Mouse (Mus musculus): ENCODE measurements around the gene Csf2. TPM values are rescaled to one million over a fixed set of nuclear protein-coding genes. Genes with fewer than 3 reads are reported as not detected.

Gene Csf2
- total and polyA plus RNA-seq, 3 experiments, result 0.79 to 2.4 (median 1.9) TPM

DNA sequence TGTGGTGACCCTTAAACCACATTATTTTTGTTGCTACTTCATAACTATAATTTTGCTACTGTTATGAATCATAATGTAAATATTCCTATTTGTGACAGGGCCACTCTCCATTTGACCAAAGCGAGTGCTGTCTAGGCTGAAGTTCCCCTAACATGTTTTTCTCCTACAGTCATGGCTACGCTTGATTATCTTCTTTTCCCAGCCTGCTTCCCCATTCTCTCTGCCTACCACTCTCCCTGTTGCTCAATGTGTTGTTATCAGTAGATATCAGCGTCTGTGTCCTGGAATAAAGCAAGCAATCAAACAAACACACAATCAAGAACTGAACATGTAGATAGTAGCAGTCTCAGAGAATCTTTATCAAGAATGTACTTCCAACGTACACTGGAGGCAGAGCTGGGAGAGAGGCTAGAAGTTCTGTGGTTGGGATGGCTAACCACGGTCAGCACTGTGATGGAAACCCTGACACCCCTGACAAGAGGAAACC is 48.1 kb downstream of the Csf2 start:
- in situ Hi-C loops (cut with MboI; ENCODE audit: low pct_ligation_motif_present, low pct_unique_long_range_greater_than_20kb, low sequenced_read_pairs) (no loop called here), dilution Hi-C loops (cut with MboI; ENCODE audit: extremely low pct_ligation_motif_present, extremely low pct_unique_long_range_greater_than_20kb, low sequenced_read_pairs) (no loop called here)
- H3K4me3 ChIP-seq (replicated peaks in 1 of 3; ENCODE audit: low read depth in 2 of 3, low read length in 2 of 3, poor library complexity in 1 of 3), result no peak overlapping the region
- peak overlapping the region; percentile 74 for H3K4me2 ChIP-seq (ENCODE audit: insufficient read depth, low read depth, poor library complexity, severe bottlenecking)
- TF ChIP-seq ZKSCAN1 (IDR thresholded peaks at IDR 0.05; ENCODE audit: borderline replicate concordance, low read depth, low read length) (no peak), JUND (conservative IDR thresholded peaks at IDR 0.05; ENCODE audit: low read depth, low read length) (peak; percentile 84; the same call in 1 of the 2 replicates), TCF12 (IDR thresholded peaks at IDR 0.05; ENCODE audit: low read depth, low read length) (no peak), RCOR1 (conservative IDR thresholded peaks at IDR 0.05; ENCODE audit: low read depth, low read length) (no peak), POLR2AphosphoS2 (IDR thresholded peaks at IDR 0.05; ENCODE audit: low read depth, low read length) (no peak), UBTF (IDR thresholded peaks at IDR 0.05; ENCODE audit: low read depth, low read length) (no peak), MEF2A (IDR thresholded peaks at IDR 0.05; ENCODE audit: borderline replicate concordance, low read depth, low read length) (peak; percentile 68; the same call in 1 of the 2 replicates), MYC (IDR thresholded peaks at IDR 0.05; ENCODE audit: low read depth, low read length) (0 out of 2 replicates have a peak, but pooled peaks have one; percentile 19), CHD1 (IDR thresholded peaks at IDR 0.05; ENCODE audit: low read depth, low read length) (no peak), EP300 (IDR thresholded peaks at IDR 0.05; ENCODE audit: low read length) (peak; percentile 37; the same call in 1 of the 2 replicates), IRF4 (IDR thresholded peaks at IDR 0.05; ENCODE audit: low read depth, low read length) (peak; percentile 84), ZMIZ1 (IDR thresholded peaks at IDR 0.05; ENCODE audit: low read depth, low read length) (no peak), RAD21 (IDR thresholded peaks at IDR 0.05; ENCODE audit: low read depth, low read length) (no peak; the same call in 1 of the 2 replicates), POLR2A (IDR thresholded peaks at IDR 0.05; ENCODE audit: low read depth, low read length) (no peak), MAX (IDR thresholded peaks at IDR 0.05; ENCODE audit: low read length) (no peak), TBP (conservative IDR thresholded peaks at IDR 0.05; ENCODE audit: low read depth, low read length) (no peak), JUN (IDR thresholded peaks at IDR 0.05; ENCODE audit: insufficient read depth, low read depth, low read length) (peak; percentile 51; the same call in 1 of the 2 replicates), HCFC1 (IDR thresholded peaks at IDR 0.05; ENCODE audit: low read depth, low read length) (0 out of 2 replicates have a peak, but pooled peaks have one; percentile 6), BHLHE40 (IDR thresholded peaks at IDR 0.05; ENCODE audit: low read depth, low read length) (peak; percentile 67), NELFE (IDR thresholded peaks at IDR 0.05; ENCODE audit: low read depth, low read length) (no peak), NRF1 (IDR thresholded peaks at IDR 0.05; ENCODE audit: low read depth, low read length) (no peak), MAZ (IDR thresholded peaks at IDR 0.05; ENCODE audit: low read depth, low read length) (no peak), ZNF384 (IDR thresholded peaks at IDR 0.05; ENCODE audit: low read depth, low read length) (no peak)
- H3K4me1 ChIP-seq (ENCODE audit: control insufficient read depth in 1 of 2, insufficient read depth in 2 of 2), result peaks cover 36 to 60% of the 10 kb centered on the region in 2 experiments
- H3K9ac ChIP-seq (ENCODE audit: insufficient read depth, low read depth), result 0 out of 2 replicates have a peak overlapping the region, but pooled peaks have one; percentile 12
- H3K79me2 ChIP-seq (replicated peaks; ENCODE audit: control insufficient read depth, extremely low read depth, insufficient read depth, poor library complexity, severe bottlenecking), result no peaks in the 10 kb centered on the region
- peak overlapping the region; percentile 97 for H3K27ac ChIP-seq (ENCODE audit: insufficient read depth, low read depth)
- peaks cover 3% of the 10 kb centered on the region for H3K9me3 ChIP-seq (replicated peaks; ENCODE audit: low read length)
- no peaks in the 10 kb centered on the region for H3K36me3 ChIP-seq (replicated peaks in 1 of 2; ENCODE audit: control insufficient read depth in 1 of 2, insufficient read depth in 1 of 2, low read length in 1 of 2)
- H3K27me3 ChIP-seq (replicated peaks), result no peaks in the 10 kb centered on the region
- DNase-seq (ENCODE audit: extremely low read depth), result peak; percentile 72

Other genes starting within 250 kb of the Csf2 start
- not detected in 2 replicates for gene Slc22a4, start 221.6 kb downstream of the Csf2 start, total RNA-seq (2012; rRNA removed)
- not detected in 2 replicates for gene Slc22a4, start 221.6 kb downstream of the Csf2 start, total RNA-seq (2014; rRNA removed)
- gene Slc22a4, start 221.6 kb downstream of the Csf2 start, polyA plus RNA-seq (2012; ENCODE audit: insufficient read length, low read depth), result not detected in 2 replicates
- not detected in 2 replicates for gene Pdlim4, start 180.7 kb downstream of the Csf2 start, total RNA-seq (2012; rRNA removed)
- not detected in 2 replicates for gene Pdlim4, start 180.7 kb downstream of the Csf2 start, total RNA-seq (2014; rRNA removed)
- gene Pdlim4, start 180.7 kb downstream of the Csf2 start, polyA plus RNA-seq (2012; ENCODE audit: insufficient read length, low read depth), result not detected in 2 replicates
- gene P4ha2, start 149.6 kb downstream of the Csf2 start, total RNA-seq (2012; rRNA removed), result 5.0 and 10.0 TPM in 2 replicates
- gene P4ha2, start 149.6 kb downstream of the Csf2 start, total RNA-seq (2014; rRNA removed), result 7.9 and 10.1 TPM in 2 replicates
- gene P4ha2, start 149.6 kb downstream of the Csf2 start, polyA plus RNA-seq (2012; ENCODE audit: insufficient read length, low read depth), result 3.6 and 4.2 TPM in 2 replicates
- gene Il3, start 17.6 kb upstream of the Csf2 start, total RNA-seq (2012; rRNA removed), result 2.7 and 4.8 TPM in 2 replicates
- gene Il3, start 17.6 kb upstream of the Csf2 start, total RNA-seq (2014; rRNA removed), result 1.5 and 1.9 TPM in 2 replicates
- gene Il3, start 17.6 kb upstream of the Csf2 start, polyA plus RNA-seq (2012; ENCODE audit: insufficient read length, low read depth), result 1.3 and 3.5 TPM in 2 replicates
- gene Acsl6, start 54.1 kb upstream of the Csf2 start, total RNA-seq (2012; rRNA removed), result 94.7 and 96.9 TPM in 2 replicates
- gene Acsl6, start 54.1 kb upstream of the Csf2 start, total RNA-seq (2014; rRNA removed), result 74.1 and 74.9 TPM in 2 replicates
- gene Acsl6, start 54.1 kb upstream of the Csf2 start, polyA plus RNA-seq (2012; ENCODE audit: insufficient read length, low read depth), result 204 and 222 TPM in 2 replicates
- gene Meikin, start 121.0 kb upstream of the Csf2 start, total RNA-seq (2012; rRNA removed), result not detected in 2 replicates
- gene Meikin, start 121.0 kb upstream of the Csf2 start, total RNA-seq (2014; rRNA removed), result not detected in 2 replicates
- gene Meikin, start 121.0 kb upstream of the Csf2 start, polyA plus RNA-seq (2012; ENCODE audit: insufficient read length, low read depth), result not detected in 2 replicates
- gene Fnip1, start 188.5 kb upstream of the Csf2 start, total RNA-seq (2012; rRNA removed), result 15.4 and 15.5 TPM in 2 replicates
- gene Fnip1, start 188.5 kb upstream of the Csf2 start, total RNA-seq (2014; rRNA removed), result 24.5 and 29.5 TPM in 2 replicates
- 20.7 and 21.8 TPM in 2 replicates for gene Fnip1, start 188.5 kb upstream of the Csf2 start, polyA plus RNA-seq (2012; ENCODE audit: insufficient read length, low read depth)